Mouse (Mus musculus) adipose tissue, adult 10 weeks (tissue): ENCODE results near the gene Nkpd1. TPM values are rescaled to one million over a fixed set of nuclear protein-coding genes. Genes with fewer than 3 reads are reported as not detected.

ENCODE experiments used
- polyA plus RNA-seq: library from polyadenylated mRNA; stranded (reverse); fragments of 350-450 nt; fragmentation: Illumina TruSeq; extraction: RNeasy Lipid Tissue Mini Kit (QIAGEN cat#74804); gene quantifications from one replicate; pipeline ENCODE4 v1.2.3, GENCODE M21; 2014; ENCODE audit warnings: low read depth, low replicate concordance

Gene Nkpd1
- 0.21 TPM for polyA plus RNA-seq

DNA sequence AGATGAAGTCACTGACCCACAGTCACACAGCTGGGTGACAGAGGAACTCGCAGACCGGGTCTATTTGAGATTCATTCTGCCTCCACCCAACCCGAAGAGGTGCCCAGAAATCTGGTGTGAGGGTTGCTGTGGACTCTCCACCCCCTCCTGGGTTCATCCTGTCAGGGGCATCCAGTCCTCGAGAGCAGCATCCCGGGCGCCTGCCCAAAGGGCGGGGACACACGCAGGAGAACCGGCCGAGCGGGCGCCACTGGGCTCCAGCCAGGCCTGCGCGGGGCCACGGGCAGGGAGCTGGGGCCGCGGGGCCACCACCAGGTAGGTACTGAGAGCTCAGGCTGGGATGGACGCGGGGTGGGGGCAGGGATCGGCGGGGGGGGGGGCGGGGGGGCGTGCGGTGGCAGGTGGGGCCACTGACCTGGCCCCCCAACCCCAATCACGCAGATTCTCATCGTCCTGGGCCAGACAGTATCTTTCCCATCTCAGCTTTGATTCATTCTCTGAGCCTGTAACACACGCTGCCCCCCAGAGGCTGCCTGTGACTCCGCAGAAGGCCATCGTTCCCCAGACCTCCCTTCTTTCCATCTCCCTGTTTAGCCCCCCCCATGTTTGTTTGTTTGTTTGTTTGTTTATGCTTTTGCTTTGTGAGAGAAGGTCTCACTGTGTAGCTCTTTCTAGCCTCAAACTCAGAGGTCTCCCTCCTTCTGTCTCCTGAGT is at the start of gene Nkpd1:
Gene Nkpd1 (plus strand): TSS at position 187 of the 714 bp plus-strand sequence.

DNA sequence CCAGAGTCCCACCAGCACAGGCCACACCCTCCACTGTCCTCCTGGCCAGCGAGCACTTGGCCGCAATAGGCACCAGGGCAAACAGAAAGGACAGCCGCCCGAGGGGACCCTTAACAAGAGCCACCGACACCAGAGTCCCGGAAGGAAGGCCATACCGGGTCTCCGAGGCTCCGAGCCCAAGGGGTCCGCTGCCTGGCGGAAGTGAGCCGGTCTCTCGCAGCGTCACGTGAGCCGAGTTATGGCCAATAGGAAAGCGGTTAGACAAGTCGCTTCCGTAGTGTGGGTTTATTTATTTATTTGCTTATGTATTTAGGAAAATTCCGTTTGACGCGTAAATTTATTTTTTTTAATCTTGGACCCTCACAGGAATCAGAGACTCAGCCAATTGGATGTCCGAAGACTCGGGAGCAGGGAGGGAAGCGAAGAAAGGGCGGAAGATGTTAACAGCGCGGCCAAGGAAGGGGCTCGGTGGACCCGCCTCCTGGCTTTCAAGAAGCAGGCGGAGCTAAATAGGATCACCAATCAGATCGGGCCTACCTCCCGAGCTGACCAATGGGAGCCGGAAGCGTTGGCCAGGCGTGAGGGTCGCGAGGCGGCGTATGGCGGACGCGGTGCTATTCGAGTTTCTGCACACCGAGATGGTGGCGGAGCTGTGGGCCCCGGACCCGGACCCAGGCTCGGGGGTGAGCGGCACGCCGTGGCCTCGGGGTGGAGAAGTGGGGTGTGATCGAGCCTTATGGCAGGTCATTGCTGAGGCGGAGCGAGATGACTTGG is 9.3 kb upstream of the Nkpd1 start, which contains the start of the genes Bloc1s3 and Trappc6a:
Gene Bloc1s3 (minus strand): TSS at position 218 of the 774 bp plus-strand sequence.
Gene Trappc6a (plus strand): TSS at position 246 of the 774 bp plus-strand sequence.

DNA sequence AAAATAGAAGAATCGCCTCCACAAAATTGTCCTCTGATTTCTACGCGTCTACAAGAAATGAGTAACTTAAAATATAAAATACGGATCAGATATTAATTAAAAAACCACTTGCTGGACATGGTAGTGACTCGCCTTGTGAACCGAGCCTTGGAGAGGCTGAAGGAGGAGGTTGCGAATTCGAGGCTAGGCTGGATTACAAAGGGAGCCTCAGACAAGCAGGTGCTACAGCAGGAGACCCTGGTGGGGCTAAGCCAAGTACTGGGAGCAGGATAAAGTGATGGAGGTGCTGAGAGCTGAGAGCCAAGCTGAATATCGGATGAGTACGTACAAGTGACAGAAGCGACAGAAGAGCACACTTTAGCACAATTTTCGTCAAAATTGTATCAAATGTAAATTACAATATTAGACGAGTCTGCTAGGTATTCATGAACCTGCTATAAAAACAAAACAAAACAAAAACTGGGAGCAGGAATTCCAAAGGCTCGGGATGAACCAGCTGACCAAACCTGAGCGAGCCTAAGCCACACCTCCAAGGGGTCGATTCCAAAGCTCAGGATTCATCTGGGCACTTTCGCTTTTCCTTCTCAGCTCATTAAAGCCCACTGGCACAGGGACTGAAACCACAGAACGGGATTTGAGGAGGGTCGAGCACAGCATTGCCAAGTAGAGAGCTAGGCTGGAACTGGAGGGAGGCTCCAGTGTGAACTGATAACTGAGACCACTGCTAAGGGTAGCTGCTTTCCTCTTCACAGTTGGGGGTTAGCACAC is 45.2 kb downstream of the Nkpd1 start, which contains the start of gene Ppp1r37:
Gene Ppp1r37 (minus strand): TSS at position 434 of the 768 bp plus-strand sequence.

Other genes with a start within 250 kb of the Nkpd1 start
- gene Vasp, start 246.0 kb upstream of the Nkpd1 start, polyA plus RNA-seq, result 45.6 TPM
- gene Ppm1n, start 237.8 kb upstream of the Nkpd1 start, polyA plus RNA-seq, result not detected
- gene Rtn2, start 235.2 kb upstream of the Nkpd1 start, polyA plus RNA-seq, result 18.4 TPM
- 4.7 TPM for gene Fosb, start 207.8 kb upstream of the Nkpd1 start, polyA plus RNA-seq
- gene Ercc1, start 173.1 kb upstream of the Nkpd1 start, polyA plus RNA-seq, result 41.4 TPM
- 11.6 TPM for gene Cd3eap, start 158.4 kb upstream of the Nkpd1 start, polyA plus RNA-seq
- 14.2 TPM for gene Ppp1r13l, start 158.1 kb upstream of the Nkpd1 start, polyA plus RNA-seq
- gene Ercc2, start 135.8 kb upstream of the Nkpd1 start, polyA plus RNA-seq, result 18.9 TPM
- 21.0 TPM for gene Klc3, start 113.7 kb upstream of the Nkpd1 start, polyA plus RNA-seq
- 2.2 TPM for gene Ckm, start 113.1 kb upstream of the Nkpd1 start, polyA plus RNA-seq
- 15.0 TPM for gene Mark4, start 59.0 kb upstream of the Nkpd1 start, polyA plus RNA-seq
- 4.9 TPM for gene Exoc3l2, start 54.5 kb upstream of the Nkpd1 start, polyA plus RNA-seq
- gene Bloc1s3, start 9.5 kb upstream of the Nkpd1 start, polyA plus RNA-seq, result 5.4 TPM
- 93.3 TPM for gene Trappc6a, start 9.4 kb upstream of the Nkpd1 start, polyA plus RNA-seq
- 83.9 TPM for gene Ppp1r37, start 45.2 kb downstream of the Nkpd1 start, polyA plus RNA-seq
- gene Zfp296, start 59.4 kb downstream of the Nkpd1 start, polyA plus RNA-seq, result 1.5 TPM
- 42.4 TPM for gene Gemin7, start 59.8 kb downstream of the Nkpd1 start, polyA plus RNA-seq
- 40.3 TPM for gene Clasrp, start 86.6 kb downstream of the Nkpd1 start, polyA plus RNA-seq
- gene Relb, start 111.6 kb downstream of the Nkpd1 start, polyA plus RNA-seq, result 12.3 TPM
- 73.8 TPM for gene Clptm1, start 147.2 kb downstream of the Nkpd1 start, polyA plus RNA-seq
- gene Apoc2, start 160.1 kb downstream of the Nkpd1 start, polyA plus RNA-seq, result 2.8 TPM
- gene Gm44805, start 163.6 kb downstream of the Nkpd1 start, polyA plus RNA-seq, result not detected
- 4.9 TPM for gene Apoc4, start 163.6 kb downstream of the Nkpd1 start, polyA plus RNA-seq
- gene Apoc1, start 174.8 kb downstream of the Nkpd1 start, polyA plus RNA-seq, result 298 TPM
- 3,823 TPM for gene Apoe, start 181.3 kb downstream of the Nkpd1 start, polyA plus RNA-seq
- gene Tomm40, start 197.6 kb downstream of the Nkpd1 start, polyA plus RNA-seq, result 50.1 TPM
- gene Nectin2, start 232.6 kb downstream of the Nkpd1 start, polyA plus RNA-seq, result 27.4 TPM